Mouse (Mus musculus) ovary, postnatal 10 days (tissue): ENCODE data around the gene Taf1a.

Experiments used
- DNase-seq: peaks from one replicate; pipeline ENCODE4 v3.0.0; 2022; ENCODE audit warnings: low spot score

Taf1a gene

GRCm38 (mm10) chr1:183414081-183414727, 25.4 kb downstream of the Taf1a start:
- no peak for DNase-seq

GRCm38 (mm10) chr1:183417873-183418272, 29.1 kb downstream of the Taf1a start, which contains the start of gene Hhipl2:
TSS of gene Hhipl2 (plus strand) at chr1:183418215.
- no peak for DNase-seq

- DNase-seq, result no peak
These were observed 31.0 kb downstream of the Taf1a start for GRCm38 (mm10) chr1:183419741-183420140.

- DNase-seq, result no peak
These were observed 31.5 kb downstream of the Taf1a start for GRCm38 (mm10) chr1:183420296-183420695.

GRCm38 (mm10) chr1:183424100-183424499, 35.3 kb downstream of the Taf1a start:
- no peak for DNase-seq

GRCm38 (mm10) chr1:183434918-183435317, 46.1 kb downstream of the Taf1a start:
- no peak for DNase-seq

- DNase-seq, result peak; percentile 80
These were observed 50.3 kb downstream of the Taf1a start for GRCm38 (mm10) chr1:183439036-183439435.

- peak; percentile 67 for DNase-seq
These were observed 53.4 kb downstream of the Taf1a start for GRCm38 (mm10) chr1:183442015-183442774.

- DNase-seq, result no peak
These were observed 64.3 kb downstream of the Taf1a start for GRCm38 (mm10) chr1:183453066-183453465.
